Mouse (Mus musculus) heart, embryonic 10.5 days (tissue): ENCODE results near the gene Zmynd11. TPM values are rescaled to one million over a fixed set of nuclear protein-coding genes. Genes with fewer than 3 reads are reported as not detected.
"Not testable (repeated sequence)": the region's sequence is repeated elsewhere in the genome, so short reads cannot be mapped to it uniquely, and the experiment has no call there.

Source experiments
- DNase-seq: peaks from one replicate; pipeline ENCODE4 v3.0.0-alpha.2; 2017; ENCODE audit warnings: low spot score
- H3K27ac ChIP-seq: fragments of 300-500 bp; sonication (generic); 2 replicates; pipeline ENCODE4 v1.5.1; 2016; ENCODE audit warnings: mild to moderate bottlenecking
- H3K27me3 ChIP-seq: fragments of 300-500 bp; sonication (generic); 2 replicates; pipeline ENCODE4 v1.6.1; 2016; ENCODE audit warnings: mild to moderate bottlenecking; ENCODE audit not compliant: poor library complexity, insufficient read depth, severe bottlenecking
- H3K36me3 ChIP-seq: fragments of 300-500 bp; sonication (generic); 2 replicates; pipeline ENCODE4 v1.6.1; 2016; ENCODE audit warnings: mild to moderate bottlenecking, moderate library complexity
- H3K4me1 ChIP-seq: fragments of 300-500 bp; sonication (generic); 2 replicates; pipeline ENCODE4 v1.6.1; 2016; ENCODE audit warnings: mild to moderate bottlenecking
- H3K4me3 ChIP-seq: fragments of 300-500 bp; sonication (generic); 2 replicates; pipeline ENCODE4 v1.5.1; 2016; ENCODE audit warnings: mild to moderate bottlenecking, moderate library complexity
- H3K9me3 ChIP-seq: fragments of 300-500 bp; sonication (generic); 2 replicates; pipeline ENCODE4 v1.6.1; 2016; ENCODE audit warnings: mild to moderate bottlenecking, moderate library complexity
- WGBS: fragments of 180-500 bp; shearing (Covaris S2); methylation state at CpG from one replicate; pipeline ENCODE4 v1.1.7; 2016; 5-methylcytosine and 5-hydroxymethylcytosine counted together
- polyA plus RNA-seq: library from polyadenylated mRNA; unstranded; fragments of >200 nt; fragmentation: Nextera tagmentation; extraction: Ambion mirVana; gene quantifications from 2 replicates; pipeline ENCODE4 v1.2.1, GENCODE M21; 2016

The Zmynd11 gene
- polyA plus RNA-seq, 1 experiment from 2014 or later = 88.2 TPM

DNA sequence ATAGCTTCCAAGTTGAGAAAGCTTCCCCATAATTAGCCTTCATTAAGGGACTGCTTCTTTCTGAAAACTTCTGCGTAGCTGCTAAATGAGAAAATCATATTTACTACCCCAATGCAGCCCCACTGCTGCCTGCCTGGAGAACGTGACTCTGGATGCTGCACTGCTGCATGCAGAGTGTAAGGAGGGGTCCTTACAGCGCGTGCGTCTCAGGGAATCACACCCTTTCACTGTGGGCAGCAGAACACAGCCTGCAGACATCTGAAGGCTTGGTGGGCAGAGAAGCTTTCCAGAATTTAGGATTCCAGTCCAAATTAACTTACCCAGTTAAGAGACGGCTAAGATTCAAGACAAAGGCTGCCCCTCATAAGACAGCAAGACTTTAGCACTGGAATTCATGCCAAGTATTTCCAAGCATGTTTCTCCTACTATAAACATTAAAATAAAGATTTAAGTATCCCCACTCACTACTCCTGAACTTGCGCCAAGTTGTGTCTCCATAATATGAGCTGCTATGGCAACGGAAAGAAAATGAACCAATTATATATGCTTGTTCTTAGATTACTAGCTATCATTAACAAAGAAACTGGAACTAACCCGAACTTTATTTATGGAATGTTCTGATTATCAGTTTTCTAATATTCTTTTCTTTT is 7.2 kb downstream of the Zmynd11 start:
- Histone ChIP-seq H3K27me3 (no peaks in the 10 kb centered on the region), H3K27ac (no peak overlapping the region), H3K9me3 (no peaks in the 10 kb centered on the region), H3K36me3 (no peaks in the 10 kb centered on the region), H3K4me3 (no peak overlapping the region), H3K4me1 (peaks cover 37% of the 10 kb centered on the region)
- whole genome bisulfite sequencing = 76% methylated on average over 9 of the region's 9 CpGs
- no peak for DNase-seq

DNA sequence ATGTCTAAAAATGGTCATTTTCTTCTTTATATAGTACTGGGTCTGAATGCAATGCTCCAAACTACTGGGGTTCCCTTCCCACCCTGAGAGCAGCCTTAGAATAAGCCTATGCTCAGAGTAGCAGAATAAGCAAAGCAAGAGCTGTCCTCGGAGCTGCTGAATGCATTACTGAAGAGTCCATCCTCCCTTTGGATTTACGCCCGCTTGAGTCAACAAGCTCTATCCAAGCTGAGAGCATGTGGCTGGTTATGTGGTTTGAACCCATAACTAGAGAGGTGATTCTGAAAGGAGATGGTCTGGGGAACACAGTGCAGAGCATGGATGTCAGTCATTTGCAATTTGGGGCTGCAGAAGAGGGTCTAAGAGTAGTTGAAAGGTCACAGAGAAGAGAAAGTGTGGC is 11.4 kb downstream of the Zmynd11 start:
- no peak overlapping the region for H3K4me3 ChIP-seq
- no peaks in the 10 kb centered on the region for H3K36me3 ChIP-seq
- H3K27me3 ChIP-seq = no peaks in the 10 kb centered on the region
- no peak overlapping the region for H3K27ac ChIP-seq
- H3K9me3 ChIP-seq = no peaks in the 10 kb centered on the region
- no peak for DNase-seq
- peaks cover 23% of the 10 kb centered on the region for H3K4me1 ChIP-seq
- WGBS = 45% methylated on average over 3 of the region's 3 CpGs

DNA sequence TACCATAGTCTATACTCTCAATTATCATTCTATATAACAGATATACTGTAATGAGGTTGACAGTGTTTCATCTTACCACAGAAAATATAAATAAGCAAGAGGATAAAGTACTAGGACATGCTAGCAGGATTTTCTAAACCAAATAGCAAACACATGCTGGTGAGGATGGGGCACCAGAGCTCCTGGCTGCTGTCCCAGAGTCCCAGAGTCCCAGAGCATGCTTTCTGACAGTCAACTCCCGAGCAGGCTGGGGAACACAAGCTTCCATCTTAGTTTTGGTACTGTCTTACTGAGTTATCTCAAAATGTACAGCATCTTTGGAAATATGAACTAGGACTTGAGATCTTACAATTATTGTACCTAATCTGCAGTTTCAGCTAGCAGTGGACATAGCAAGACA is 14.8 kb downstream of the Zmynd11 start:
- no peak for DNase-seq
- Histone ChIP-seq H3K9me3 (no peaks in the 10 kb centered on the region), H3K36me3 (no peaks in the 10 kb centered on the region), H3K4me1 (peaks cover 22% of the 10 kb centered on the region), H3K27ac (no peak overlapping the region), H3K27me3 (no peaks in the 10 kb centered on the region), H3K4me3 (no peak overlapping the region)
- 47% methylated on average over 1 of the region's 1 CpGs for WGBS

DNA sequence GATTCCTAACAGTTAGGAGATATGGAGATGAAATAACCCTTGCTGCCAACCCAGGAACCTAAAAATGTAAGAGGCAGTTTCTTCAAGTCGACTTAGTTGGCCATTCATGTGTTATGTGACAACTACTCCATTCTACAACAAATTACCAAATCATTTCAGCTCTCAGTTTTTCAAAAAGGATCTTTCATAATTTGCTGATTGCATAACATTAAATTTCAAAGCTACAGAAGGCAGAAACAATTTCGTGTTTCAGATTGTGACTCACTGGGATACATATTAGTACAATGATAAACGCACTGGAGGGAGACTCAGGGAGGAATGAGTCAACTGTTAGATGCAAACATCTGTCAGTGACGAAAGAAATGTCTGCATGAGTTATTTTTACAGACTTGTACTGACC is 15.3 kb downstream of the Zmynd11 start:
- Histone ChIP-seq H3K9me3 (no peaks in the 10 kb centered on the region), H3K27ac (no peak overlapping the region), H3K27me3 (no peaks in the 10 kb centered on the region), H3K4me3 (no peak overlapping the region), H3K4me1 (peaks cover 22% of the 10 kb centered on the region), H3K36me3 (no peaks in the 10 kb centered on the region)
- WGBS = 75% methylated on average over 4 of the region's 4 CpGs
- DNase-seq = no peak

DNA sequence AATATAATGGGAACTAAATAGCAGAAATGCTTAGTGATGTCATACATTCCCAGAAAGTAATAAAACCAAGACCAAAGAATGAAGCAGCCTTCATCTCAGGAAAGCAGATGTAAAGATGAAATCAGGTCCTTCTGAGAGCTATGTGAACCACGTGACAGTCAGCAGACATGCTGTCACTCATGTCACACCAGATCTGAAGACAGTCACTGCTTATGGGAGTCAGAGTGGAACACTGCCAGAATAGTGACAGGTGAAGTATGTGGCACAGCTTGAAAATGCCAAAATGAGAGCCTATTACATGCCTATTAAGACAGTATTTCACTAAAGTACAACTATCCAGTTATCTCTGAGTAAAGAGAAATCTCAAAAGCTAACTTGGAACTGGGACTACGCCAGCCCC is 26.9 kb downstream of the Zmynd11 start:
- no peak for DNase-seq
- no peak overlapping the region for H3K27ac ChIP-seq
- WGBS = 61% methylated on average over 2 of the region's 2 CpGs
- no peaks in the 10 kb centered on the region for H3K36me3 ChIP-seq
- peaks cover 25% of the 10 kb centered on the region for H3K4me1 ChIP-seq
- H3K4me3 ChIP-seq = no peak overlapping the region
- no peaks in the 10 kb centered on the region for H3K27me3 ChIP-seq
- H3K9me3 ChIP-seq = no peaks in the 10 kb centered on the region

DNA sequence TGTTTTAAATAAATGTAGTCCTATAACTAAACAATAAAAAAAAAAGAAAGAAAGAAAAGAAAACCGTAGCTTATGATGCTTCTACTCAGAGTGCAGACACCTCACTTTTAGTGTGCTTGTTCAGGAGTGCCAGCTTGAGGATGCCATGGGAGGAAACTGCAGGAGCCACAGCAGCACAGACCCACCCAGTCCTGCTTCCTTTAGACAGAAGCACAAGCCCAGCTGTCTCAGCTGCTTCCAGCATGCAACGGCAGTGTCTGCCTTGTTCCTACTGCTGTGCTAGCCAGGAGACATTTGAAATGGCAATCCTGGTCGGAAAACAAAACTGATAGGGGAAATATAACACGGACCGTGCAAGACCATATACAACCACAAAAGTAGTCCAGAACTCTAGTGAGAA is 28.1 kb downstream of the Zmynd11 start:
- no peaks in the 10 kb centered on the region for H3K36me3 ChIP-seq
- no peaks in the 10 kb centered on the region for H3K27me3 ChIP-seq
- WGBS = 75% methylated on average over 5 of the region's 5 CpGs
- H3K4me3 ChIP-seq = no peak overlapping the region
- DNase-seq = no peak
- no peak overlapping the region for H3K27ac ChIP-seq
- H3K9me3 ChIP-seq = no peaks in the 10 kb centered on the region
- H3K4me1 ChIP-seq = peaks cover 14% of the 10 kb centered on the region

DNA sequence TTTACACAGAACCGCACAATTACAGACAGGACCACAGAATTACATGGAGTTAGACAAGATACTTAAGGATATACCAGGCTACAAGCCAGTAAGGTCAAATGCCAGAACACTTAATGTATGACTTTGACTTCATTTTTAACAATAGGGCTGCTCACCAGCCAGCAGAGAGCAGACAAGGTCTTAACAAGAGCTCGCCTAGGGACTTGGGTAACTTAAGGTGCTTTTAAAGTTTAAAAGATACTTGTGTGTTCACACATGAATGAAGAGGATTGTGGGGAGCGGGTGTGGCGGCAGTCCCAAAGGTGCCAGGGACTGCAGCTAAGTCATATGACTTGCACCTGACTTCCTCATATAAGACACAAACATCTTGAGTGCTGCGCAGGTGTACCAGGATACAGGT is 32.9 kb downstream of the Zmynd11 start:
- H3K36me3 ChIP-seq, H3K27me3 ChIP-seq, H3K4me1 ChIP-seq, DNase-seq, H3K27ac ChIP-seq, H3K9me3 ChIP-seq, H3K4me3 ChIP-seq: not testable (repeated sequence)
- 92% methylated on average over 4 of the region's 5 CpGs for WGBS

DNA sequence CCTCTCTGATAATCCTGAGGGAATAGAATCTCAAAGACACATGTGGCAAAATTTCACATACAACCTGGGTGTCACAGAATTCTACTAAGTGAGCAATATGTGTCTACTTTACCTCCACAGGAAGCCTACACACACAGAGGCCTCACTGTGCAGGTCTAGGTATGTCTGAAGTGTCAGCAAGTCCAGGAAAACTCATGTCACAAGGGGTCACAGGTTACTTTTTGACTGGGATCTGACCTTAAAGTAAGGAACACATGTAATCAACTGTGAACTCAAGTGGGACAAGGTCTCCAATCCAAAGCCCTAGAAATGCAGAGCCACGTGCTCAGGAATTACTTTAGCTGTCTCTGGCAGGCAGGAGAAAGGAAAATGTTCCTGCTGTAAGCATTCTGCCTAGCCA is 36.1 kb downstream of the Zmynd11 start:
- peaks cover 24% of the 10 kb centered on the region for H3K36me3 ChIP-seq
- H3K4me1 ChIP-seq = no peaks in the 10 kb centered on the region; the same call in 1 of the 2 replicates
- H3K27ac ChIP-seq = no peak overlapping the region
- no peaks in the 10 kb centered on the region for H3K27me3 ChIP-seq
- H3K9me3 ChIP-seq = no peaks in the 10 kb centered on the region
- DNase-seq = no peak
- WGBS = 34% methylated on average over 1 of the region's 1 CpGs
- no peak overlapping the region for H3K4me3 ChIP-seq

DNA sequence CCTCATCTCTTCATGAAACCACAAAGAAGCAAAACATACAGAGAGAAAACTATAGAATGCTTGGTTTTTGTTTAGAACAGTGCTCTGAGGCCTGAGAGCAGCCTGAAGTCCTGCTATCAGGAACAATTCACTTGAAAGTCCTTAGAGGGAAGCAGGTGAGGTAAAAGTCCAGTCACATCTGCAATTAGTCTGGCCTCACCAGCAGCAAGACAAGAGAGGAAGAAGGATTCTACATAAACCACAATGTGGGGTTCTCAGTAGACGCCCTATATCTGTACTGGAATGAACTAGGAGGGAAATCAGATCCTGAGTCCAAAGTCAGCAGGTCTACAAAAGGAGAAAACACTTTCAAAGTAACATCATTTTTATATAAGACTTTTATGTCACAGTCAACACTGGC is 49.9 kb downstream of the Zmynd11 start:
- H3K4me1 ChIP-seq = peaks cover 5% of the 10 kb centered on the region; the same call in 1 of the 2 replicates
- 87% methylated on average over 1 of the region's 1 CpGs for WGBS
- no peaks in the 10 kb centered on the region for H3K9me3 ChIP-seq

DNA sequence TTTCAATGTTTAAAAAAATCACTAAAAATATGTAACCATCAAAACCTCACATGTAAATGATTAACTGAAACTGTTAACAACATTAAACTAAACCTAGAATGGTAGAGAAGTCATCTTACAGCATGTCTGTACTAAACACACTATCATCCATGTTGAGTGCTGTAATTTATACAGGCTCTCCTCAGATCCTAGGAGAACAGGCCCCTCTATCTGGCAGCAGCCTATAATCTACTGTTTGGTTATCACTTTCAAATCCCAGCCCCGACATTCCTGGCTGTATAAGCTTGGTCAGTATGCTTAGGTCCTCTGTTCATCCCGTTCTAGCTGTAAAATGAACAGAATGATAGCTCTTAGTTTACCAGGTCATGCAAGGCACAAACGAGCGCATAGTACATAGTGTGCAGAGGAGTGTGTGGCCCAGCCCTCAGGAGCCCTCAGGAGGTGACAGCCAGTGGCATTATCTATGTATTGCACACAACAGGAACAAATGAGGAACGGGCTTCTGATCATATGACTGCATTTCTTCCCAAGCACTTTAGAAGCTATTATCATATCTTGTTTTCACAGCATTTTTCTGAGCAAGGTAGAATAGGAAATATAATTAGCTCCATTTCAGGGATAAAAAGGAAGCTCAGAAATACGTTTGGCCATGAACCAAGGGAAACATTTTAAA is 51.5 kb downstream of the Zmynd11 start:
- H3K4me1 ChIP-seq = peaks cover 5% of the 10 kb centered on the region; the same call in 1 of the 2 replicates
- no peak overlapping the region for H3K27ac ChIP-seq
- H3K9me3 ChIP-seq = no peaks in the 10 kb centered on the region
- peaks cover 11% of the 10 kb centered on the region; the same call in 1 of the 2 replicates for H3K36me3 ChIP-seq
- no peak for DNase-seq
- 52% methylated on average over 6 of the region's 6 CpGs for WGBS
- H3K27me3 ChIP-seq = no peaks in the 10 kb centered on the region
- no peak overlapping the region for H3K4me3 ChIP-seq

More for the DNA sequence above, 49.9 kb downstream of the Zmynd11 start:
- no peak overlapping the region for H3K27ac ChIP-seq
- DNase-seq = no peak
- peaks cover 20% of the 10 kb centered on the region for H3K36me3 ChIP-seq
- H3K27me3 ChIP-seq = no peaks in the 10 kb centered on the region
- H3K4me3 ChIP-seq = no peak overlapping the region

DNA sequence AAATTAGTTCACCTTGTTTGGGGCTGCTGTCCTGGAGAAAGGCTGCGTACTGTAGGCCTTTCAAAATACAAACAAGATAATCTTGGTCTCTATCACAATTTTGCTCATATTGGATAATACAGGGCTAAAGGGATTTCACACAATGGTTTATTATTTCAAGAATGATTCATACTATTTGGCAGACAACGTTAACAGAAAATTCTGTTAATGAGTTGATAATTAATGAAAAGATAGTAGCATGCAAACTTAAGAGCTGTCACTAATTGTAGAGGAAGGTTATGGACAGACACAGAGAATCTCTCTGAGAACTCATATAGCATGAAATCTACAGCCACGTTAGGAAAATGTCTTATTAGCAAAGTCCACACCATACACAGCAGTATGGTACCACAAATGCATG is 52.2 kb downstream of the Zmynd11 start:
- no peaks in the 10 kb centered on the region for H3K9me3 ChIP-seq
- no peaks in the 10 kb centered on the region for H3K27me3 ChIP-seq
- peaks cover 11% of the 10 kb centered on the region; the same call in 1 of the 2 replicates for H3K36me3 ChIP-seq
- WGBS = 92% methylated on average over 3 of the region's 3 CpGs
- peaks cover 5% of the 10 kb centered on the region; the same call in 1 of the 2 replicates for H3K4me1 ChIP-seq
- no peak overlapping the region for H3K4me3 ChIP-seq
- DNase-seq = no peak
- H3K27ac ChIP-seq = no peak overlapping the region

DNA sequence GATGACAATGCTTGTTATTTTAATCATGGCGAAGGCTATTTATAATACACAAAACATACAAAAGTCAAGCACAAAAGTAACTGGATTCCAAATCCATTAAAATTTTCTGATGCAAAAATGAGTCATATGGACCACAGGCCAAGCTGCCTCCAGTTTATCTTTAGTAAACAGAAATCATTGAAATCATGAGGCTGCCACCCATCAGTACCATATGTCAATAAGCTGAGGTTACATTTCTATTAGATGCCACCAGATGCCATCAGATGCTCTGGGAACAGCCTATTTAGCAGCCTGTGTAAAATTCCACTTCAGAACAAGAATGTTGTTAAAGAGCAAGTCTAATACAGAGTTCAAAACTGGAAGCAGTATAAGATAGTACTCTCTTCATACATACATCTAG is 52.7 kb downstream of the Zmynd11 start:
- 91% methylated on average over 1 of the region's 1 CpGs for WGBS
- H3K9me3 ChIP-seq = no peaks in the 10 kb centered on the region
- peaks cover 11% of the 10 kb centered on the region; the same call in 1 of the 2 replicates for H3K36me3 ChIP-seq
- peaks cover 5% of the 10 kb centered on the region; the same call in 1 of the 2 replicates for H3K4me1 ChIP-seq
- no peaks in the 10 kb centered on the region for H3K27me3 ChIP-seq
- no peak for DNase-seq
- H3K4me3 ChIP-seq = no peak overlapping the region
- no peak overlapping the region for H3K27ac ChIP-seq

DNA sequence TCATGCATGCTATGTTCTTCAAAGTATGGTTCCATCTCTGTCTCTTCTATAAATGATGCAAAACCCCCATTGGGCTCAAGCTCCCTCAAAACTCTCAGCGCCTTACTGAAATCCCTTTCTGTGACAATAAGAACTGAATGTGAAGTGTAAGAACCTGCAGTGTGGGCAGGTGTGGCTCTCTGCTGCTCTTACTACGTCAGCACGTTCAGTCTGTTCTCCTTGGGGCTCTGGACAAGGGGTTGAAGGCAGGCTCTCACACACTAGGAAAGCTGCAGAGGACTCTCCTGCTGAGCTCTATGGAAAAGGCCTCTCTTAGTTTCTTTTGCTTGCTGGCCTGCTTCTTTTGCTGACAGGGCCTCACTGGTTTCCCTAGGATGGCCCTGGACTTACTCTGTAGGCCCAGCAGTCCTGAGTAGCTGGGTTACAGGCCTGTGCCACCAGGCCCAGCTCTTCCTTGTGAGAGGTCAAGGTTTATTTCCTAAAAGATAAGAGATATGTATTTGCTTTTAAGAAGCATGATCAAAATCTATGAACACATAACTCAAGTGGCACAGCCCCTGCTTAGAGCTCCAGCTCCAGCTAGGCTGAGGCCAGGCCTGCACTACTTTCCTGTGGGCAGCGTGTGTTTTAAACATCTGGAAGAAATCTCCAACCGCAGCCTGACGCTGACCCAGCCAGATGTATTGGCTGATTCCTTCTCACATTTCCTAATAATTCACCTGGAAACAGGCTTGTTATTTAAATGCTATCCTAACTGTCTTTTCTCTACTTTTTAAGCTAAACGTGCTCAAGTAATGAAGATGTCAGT is 56.5 kb downstream of the Zmynd11 start:
- WGBS = 89% methylated on average over 7 of the region's 7 CpGs
- Histone ChIP-seq H3K9me3 (no peaks in the 10 kb centered on the region), H3K27ac (no peak overlapping the region), H3K4me3 (no peak overlapping the region), H3K27me3 (no peaks in the 10 kb centered on the region), H3K4me1 (peaks cover 3% of the 10 kb centered on the region; the same call in 1 of the 2 replicates), H3K36me3 (peaks cover 6% of the 10 kb centered on the region; the same call in 1 of the 2 replicates)
- DNase-seq = no peak
